Mouse (Mus musculus) B cell, adult (primary cell): ENCODE results near the gene Rgma. TPM values are rescaled to one million over a fixed set of nuclear protein-coding genes. Genes with fewer than 3 reads are reported as not detected.

Source experiments
- total RNA-seq: library from RNA; stranded (reverse); gene quantifications from 4 replicates; pipeline ENCODE4 v1.2.4, GENCODE M21; 2023; ENCODE audit not compliant: inconsistent age

Rgma gene
- not detected in 4 replicates for total RNA-seq

DNA sequence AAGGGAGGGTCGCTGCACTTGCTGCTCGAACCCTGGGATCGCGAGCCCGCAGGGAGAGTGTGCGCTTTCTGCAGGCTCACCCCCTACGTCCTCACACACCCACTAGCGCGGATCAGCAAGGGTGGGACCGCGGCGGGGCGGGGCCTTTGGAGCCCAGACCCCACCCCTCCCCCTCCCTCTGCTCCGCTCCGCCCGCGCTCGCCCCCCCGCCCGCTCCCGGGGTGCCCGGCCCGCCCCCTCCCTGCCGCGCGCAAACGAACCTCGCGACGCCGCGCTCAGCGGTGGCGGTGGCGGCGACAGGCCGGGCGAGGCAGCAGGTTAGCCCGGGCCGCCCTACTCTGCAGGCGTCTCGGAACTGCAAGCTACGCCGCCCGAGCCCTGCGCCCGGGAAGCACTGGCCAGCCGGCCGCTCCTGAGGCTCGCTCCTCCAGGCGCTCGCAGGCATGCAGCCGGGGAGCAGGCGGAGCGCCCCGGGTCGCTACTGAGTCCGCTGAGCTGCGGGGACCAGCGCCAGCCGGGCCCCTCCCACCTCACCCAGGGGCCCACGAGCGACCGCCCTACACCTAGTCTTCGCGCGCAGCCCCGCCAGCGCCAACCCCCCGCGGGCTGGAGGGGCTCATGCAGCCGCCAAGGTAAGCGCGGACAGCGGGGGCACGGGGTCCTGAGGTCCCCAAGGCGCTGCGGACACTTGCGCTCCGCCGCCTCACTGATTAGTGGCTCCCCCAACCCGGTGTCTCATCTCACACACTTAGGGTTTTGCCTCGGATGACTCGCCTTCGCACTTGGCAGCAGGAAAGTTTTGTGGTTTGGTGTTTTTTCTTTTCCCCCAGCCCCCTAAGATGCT lies at the start of gene Rgma:
Rgma (plus strand) TSS at position 253 of the 844 bp plus-strand sequence.

Other genes starting within 250 kb of the Rgma start
- gene Chd2, start 166.3 kb downstream of the Rgma start, total RNA-seq: 312 to 392 TPM (median 358 TPM) in 4 replicates